Mouse (Mus musculus) lung, adult 18-20 months (tissue): ENCODE results near the gene Pik3cd.

Source experiments
- DNase-seq, 2 experiments: peaks; one replicate each; pipeline ENCODE4 v3.0.0; 2022; ENCODE audit warnings: mixed read lengths in 2 of 2

Gene Pik3cd

DNA sequence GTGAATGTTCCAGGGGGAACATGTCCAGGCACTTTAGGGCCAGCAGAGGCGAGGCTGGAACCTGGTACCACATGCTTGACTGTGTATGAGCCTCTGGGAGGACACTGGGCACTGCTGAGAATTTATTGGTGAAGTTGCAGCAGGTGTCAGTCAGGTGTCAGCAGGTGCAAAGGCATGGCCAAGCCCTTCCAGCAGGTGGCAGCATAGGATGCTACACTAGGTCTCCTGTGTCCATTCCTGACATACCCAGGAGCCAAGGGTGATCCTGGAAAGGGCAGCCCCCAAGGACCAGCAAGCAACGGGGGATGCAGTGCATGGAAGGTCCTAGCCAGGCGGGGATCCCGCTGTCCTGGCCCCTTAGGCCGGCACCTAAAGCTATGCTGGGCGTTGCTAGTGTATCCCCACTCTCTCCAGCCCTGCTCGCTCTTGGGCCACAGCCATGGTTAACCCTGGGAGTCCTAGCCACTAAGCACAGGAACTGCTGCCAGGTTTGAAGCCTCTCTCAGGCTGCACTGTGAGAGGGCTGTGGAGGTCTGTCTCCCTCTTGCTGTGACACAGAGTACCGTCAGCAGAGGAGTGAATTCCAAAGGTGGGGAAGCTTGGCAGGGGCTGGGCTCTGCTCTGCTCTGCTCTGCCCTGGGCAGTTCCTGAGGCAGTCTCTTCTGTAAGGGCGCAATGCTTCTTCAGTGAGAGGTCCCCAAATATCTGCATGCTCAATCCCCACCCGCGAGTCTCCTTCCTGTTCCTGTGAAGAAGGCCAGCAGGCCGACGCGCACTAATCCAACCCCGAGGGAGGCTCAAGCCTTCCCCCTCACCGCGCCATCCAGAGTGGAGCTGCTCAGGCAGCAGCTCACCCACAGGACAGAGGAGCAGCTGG lies 21.7 kb upstream of the Pik3cd start:
- DNase-seq = peak; percentile 52 to 71

DNA sequence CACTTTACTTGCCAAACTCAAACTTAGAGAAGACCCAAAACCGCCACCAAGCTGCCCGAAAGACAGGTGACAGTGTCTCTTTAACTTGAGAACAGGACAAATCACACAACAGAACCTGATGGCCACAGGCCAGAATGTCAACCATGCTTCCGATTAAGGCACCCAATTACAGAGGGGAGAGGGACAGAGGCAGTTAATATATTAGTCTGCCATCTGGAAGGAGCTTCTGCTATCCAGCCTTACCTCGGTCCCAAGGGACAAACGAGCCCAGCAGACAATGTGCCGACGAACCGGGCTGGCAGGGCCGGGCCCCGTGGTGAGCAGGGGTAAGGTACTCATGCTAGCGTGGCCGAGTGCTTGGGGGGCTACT lies 20.6 kb upstream of the Pik3cd start:
- no peak for DNase-seq

DNA sequence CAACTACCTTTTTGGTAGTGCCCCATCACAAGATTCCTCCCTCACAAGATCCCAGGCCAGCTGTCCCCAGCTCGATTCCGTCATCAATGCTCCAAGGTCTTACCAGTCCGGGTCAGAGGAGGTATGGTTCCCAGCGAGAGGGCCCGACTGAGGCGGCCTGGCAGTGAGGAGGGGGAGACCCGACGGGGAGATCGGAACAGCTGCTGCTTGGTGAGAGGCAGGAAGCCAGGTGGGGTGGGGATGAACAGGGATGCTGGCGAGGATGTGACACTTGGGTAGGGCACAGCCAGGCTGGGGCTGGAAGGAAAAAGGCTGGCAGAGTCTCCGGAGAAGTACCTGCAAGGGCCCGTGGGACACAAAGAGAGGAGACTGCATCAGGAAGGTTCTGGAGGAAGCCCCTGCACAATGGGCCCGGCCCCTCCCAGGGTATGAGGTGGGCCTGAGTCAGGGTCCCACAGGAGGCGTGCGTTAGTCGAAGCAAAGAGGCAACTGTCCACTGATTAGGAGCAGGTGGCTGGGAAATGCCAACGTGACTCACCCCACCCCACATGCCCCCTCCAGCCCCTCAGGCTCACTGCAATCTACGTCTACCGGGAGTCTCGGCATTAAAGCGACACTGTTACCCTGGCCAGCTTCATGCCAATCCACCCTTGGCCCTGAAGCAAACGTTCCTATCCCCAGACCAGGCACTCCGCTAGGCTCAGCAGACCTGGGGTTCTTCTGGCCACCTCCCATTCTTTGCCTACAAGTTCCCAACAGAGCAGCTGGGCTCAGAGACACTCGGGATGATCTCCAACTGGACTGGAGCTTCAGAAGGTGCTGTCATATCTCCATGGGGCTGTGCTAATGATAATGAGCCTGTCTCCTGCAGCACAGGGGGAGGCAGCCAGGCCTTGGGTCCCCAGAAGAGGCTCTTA lies 20.0 kb upstream of the Pik3cd start:
- DNase-seq = no peak

DNA sequence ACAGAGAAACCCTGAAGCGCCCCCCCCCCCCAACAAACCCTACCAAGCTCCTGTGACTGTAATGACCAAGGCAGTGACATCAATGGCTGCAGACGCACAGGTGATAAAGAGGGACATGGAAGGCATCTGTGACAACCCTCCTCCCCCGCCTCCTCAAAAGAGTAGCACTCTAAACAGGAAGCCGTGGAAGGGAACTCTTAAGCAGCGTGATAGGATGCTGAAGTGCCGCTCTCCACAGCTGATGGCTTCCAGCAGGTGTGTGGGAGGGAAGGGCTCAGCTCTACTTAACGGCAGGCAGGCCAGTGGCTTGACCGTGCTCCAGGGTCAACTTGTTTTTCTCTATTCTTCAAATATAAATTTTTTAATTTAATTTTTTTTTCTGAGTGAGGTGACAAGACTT lies 18.8 kb upstream of the Pik3cd start:
- DNase-seq = no peak

DNA sequence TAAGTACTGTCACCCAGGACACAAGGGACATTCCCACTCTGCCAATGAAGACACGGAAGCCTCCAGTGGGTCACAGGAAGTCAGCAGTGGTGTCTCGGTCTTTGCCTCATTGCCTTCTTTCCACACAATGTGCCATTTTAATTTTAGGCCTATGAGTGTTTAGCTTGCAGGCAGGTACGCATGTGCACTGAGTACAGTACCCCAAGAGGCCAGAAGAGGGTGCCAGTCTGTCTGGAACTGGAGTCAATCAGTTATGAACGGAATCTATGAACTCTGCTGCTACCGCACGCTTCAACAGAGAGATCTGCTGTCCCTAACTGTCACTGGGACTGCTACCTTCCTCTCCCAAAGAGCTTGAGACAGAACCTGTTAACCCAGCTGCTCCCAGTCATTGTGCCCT lies 17.3 kb upstream of the Pik3cd start:
- no peak for DNase-seq

- DNase-seq = no peak
These were observed 12.2 kb upstream of the Pik3cd start for GRCm38 (mm10) chr4:149714542-149714941.

DNA sequence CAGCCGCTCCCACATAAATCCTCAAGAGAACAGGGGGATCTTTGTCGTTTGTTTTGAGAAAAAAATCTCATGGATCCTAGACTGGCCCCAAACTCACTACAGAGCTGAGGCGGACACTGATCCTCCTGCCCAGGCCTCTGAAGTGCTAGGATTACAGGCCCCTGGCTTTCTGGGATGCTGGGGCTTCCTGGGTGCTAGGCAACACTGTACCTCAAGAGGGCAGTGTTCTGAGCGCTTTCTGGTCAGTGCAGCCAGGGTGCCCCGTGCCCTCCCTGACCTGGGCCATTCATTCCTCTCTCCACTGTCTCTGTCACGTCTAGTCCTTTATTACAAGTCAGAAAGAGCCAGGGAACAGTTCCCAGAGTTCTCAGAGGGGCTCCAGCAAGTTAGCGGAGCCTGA lies 9.6 kb upstream of the Pik3cd start:
- DNase-seq = no peak

DNA sequence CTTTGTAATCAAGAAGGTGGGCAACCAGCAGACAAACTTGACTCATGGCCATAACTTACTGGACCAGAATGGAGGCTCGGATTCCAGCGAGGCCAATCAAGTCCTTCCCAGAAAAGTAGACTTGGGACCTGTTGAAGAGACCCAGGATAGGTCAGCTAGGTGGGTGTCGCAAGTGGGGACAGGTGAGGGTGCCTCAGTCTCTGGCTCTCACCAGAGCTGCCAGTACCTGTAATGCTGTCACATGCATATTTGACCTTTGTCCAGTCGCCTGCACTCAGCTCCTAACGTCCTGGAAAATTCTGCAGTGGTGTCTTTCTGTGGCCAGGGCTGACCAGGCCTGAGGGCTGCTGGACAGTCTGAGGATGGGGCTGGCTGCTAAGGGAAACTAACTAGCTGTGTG lies 9.1 kb upstream of the Pik3cd start:
- DNase-seq = no peak

DNA sequence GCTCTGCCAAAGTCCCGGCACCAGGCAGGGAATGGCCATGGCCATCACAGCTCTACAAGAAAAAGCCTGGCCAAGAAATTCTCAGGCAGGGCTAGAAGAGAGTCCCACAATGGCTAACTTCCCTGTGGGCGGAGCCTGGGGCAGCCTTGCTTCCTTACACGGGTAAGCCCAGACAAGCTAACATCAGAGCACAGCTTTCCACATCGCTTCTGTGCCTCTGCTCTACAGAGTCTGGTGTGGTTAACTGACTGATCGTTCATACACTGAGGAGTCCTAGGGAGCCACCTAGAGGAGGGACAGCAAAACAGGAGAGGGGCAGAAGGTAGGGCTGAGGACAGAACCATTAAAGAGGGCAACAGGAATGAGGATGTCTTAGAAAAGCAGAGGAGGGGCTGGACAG lies 8.1 kb upstream of the Pik3cd start:
- DNase-seq = peak; percentile 74 to 80

DNA sequence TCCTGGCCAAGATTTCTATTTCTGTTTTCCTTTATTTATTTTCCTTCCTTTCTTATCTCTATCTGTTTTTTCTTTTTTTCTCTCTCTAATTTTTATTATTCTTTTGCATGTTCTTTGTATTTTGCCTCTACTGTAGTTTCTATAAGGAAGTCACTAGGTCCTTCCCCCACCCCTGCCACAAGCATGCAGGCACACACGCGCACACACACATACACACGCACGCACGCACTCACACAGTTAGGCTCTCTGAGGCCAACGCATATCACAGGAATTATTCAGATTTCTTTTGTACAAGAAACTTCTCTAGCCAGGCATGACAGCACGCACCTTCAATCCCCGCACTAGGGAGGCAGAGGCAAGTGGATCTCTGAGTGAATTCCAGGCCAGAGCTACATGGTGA lies 3.6 kb upstream of the Pik3cd start:
- DNase-seq = no peak

- DNase-seq = no peak
These were observed 2.9 kb upstream of the Pik3cd start for GRCm38 (mm10) chr4:149705298-149705697.

DNA sequence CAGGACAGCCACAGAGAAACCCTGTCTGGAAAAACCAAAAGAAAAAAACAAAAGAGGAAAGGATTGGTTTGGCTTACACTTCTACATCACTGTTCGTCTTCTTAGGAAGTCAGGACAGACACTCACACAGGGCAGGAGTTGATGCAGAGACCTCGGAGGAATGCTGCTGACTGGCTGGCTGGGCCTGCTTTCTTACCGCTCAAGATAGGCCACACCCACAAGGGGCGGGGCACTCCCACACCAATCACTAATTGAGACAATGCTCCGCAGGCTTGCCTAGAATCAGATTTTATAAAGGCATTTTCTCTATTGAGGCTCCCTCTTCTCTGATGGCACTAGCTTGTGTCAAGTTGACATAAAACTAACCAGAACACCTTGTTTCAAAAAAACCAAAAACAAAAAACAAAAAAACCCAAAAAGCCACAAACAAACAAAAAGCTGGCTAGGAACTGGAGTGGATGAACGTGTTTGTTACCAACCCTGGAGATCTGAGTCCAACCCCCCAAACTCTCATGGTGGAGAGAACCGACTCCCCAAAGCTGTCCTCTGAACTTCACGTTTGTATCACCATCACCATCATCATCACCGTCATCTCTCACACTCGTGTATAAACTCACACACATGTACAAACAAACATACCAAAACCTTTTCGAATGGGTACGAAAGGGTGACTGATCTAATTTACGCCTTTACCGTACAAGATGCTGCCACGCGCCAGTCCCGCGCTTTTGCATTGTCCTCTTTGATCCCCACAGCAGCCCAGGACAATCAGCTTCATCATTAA lies 753 bp downstream of the Pik3cd start:
- DNase-seq = peak; percentile 48 to 67

DNA sequence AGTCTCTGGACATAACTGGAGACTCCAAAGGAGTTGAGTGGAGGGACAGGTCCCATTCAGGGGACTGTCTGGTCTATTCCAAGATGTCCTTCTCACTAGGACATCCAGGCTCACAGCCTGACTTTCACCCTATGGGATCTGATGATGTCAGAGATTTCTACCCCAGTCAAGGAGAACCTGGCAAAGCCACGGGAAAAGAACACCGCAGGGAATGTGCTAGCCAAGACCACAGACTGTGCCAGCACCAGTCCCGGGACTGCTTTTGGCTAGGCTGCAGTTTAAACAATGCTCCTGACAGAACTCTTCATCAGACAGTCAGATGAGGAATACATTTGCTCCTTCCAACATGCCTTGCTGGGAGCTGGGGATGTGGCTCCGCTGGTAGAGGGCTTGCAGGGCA lies 2.4 kb downstream of the Pik3cd start:
- no peak for DNase-seq

DNA sequence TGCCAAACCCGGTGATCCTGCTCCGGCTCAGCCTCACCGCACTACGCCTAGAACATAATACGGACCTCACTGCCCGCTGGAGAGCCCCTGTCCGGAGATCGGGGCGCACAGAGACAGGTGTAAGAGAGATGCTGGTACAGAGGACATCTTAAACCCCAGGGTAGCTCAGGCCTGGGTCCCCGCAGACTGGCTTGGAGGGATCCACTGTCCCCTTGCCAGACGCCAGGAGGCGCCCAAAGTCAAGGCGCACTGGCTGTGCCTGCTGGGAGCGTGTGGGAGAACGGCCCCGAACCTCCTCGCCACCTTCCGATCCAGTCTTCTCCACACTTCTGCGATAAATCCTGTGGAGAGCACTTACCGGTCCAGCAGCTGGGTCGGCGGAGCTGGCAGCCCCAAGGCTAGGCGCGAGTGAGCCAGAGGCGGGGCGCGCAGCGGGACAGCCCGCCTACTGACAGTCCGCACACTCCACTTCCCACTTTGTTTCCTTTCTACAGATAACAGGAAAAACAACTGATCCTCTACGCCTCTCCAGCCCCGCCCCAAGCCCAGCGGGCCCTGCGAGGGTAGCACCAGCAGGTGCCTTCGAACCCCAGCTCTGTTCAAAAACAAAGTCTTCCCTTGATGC lies 4.1 kb downstream of the Pik3cd start:
- peak; percentile 62 to 70 for DNase-seq

DNA sequence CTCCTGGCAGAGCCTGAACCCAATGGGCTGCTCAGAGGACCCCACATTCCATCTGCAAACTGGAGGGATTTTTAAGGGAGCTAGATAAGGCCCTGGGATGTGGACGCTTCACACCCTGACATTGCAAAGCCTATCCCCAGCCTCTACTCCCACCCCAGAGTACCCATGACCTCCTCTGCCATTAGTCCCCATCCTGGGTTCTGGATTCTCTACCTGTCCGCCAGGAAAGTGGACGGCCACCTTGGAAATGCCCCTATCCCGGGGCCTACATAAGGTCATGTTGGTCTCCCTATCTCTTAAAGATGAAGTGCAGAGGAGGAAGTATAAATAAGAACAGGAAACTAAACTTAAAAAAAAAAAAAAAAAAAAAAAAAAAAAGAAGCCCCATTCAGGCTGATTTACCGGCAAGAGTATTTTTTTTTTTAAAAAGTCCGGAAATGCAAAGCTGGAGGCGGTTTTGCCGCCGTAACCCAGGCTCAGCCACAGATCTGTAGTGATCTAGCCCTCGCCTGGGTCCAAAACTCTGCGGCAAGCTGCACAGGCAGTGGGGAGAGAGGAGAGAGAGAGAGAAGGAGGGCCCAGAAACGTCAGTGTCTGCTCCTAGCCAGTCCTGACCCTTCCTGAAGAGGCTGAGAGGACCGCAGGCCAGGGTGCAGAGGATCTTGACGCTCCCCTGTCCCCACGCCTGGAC lies 4.7 kb downstream of the Pik3cd start:
- peak; percentile 25 to 35 for DNase-seq

DNA sequence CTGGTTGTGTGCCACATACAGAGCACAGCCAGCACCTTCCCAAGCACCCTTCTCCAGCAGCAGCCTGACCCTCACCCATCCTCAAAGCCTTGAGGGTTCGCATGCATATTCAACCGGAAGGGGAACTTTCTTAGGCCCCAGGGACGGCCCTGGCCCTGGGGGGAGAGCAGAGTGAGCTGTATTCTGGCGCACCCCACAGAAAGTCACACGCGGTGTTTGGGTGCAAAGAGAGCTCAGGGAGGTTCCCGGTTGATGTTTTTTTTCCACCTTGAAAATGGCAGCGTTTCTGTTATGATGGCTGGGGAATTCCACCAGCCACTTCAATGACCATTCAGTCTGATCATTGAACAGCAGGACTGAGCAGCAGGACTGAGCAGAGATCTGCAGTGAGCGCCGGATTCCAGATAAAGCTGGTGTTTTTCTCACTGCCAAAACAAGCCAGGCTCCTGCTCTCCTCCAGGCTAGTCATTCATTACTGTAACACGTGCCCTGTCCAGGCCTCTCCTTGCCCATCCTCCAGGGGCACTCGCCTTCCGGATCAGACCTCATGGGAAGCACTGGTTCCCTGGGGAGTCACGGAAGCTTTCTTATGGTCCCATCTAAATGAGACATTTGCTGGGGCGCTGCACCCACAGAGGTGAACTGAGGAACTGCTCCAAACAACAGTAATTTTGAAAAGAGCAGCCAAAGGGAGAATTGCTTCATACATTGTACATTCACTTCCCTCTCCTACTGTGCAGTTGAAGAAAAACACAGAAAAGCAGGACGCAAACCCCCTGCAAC lies 6.0 kb downstream of the Pik3cd start:
- peak; percentile 24 to 27 for DNase-seq

GRCm38 (mm10) chr4:149691368-149691767 lies 11.0 kb downstream of the Pik3cd start:
- no peak for DNase-seq

GRCm38 (mm10) chr4:149690828-149691280 lies 11.5 kb downstream of the Pik3cd start:
- DNase-seq = no peak

DNA sequence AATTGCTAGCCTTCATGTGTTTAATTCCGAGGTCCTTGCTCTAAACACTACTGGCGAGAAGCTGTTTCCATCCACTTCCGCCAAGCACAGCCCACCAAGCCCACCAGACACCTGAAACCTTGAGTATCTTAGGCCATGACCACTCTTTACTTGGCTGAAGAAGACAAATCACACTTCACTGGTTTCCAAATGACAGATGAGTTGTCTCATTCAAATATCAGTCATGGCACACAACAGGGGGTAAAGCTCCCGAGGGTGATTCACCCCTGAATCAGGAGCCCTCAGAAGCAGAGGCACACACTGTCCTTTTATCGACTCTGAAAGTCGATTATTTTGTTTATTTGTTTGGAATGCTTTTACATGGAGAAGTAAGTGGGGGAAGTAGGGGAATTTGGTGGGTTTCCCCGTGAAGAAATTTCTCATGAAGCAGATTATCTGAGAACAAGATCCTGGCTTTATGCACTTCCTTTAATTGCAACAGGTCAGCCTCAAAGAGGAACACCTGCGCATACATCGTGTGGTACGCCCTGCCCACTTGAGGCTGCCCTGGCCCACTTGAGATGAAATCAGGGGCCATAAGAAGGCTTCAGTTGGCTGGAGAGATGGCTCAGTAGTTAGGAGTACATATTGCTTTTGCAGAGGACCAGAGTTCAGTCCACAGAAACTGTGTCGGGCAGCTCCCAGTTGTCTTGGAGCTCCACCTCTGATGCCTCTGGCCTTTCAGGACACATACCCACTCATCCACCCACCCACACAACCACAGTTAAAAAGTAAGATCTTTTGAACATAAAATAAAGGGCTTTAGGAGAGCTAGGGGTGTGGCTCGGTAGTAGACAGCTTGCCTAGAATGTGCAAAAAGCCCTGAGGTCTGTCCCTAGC lies 12.3 kb downstream of the Pik3cd start:
- no peak for DNase-seq

- DNase-seq = no peak
These were observed 13.5 kb downstream of the Pik3cd start for GRCm38 (mm10) chr4:149688861-149689260.
